Mouse (Mus musculus) stomach, embryonic 14.5 days (tissue): ENCODE data around the gene Tmem98. TPM values are rescaled to one million over a fixed set of nuclear protein-coding genes. Genes with fewer than 3 reads are reported as not detected.

Experiments used
- ATAC-seq: fragments of 200-750 bp; cut with Nextera tagmentation; 2 replicates; pipeline ENCODE4 v1.8.0; 2017; ENCODE audit warnings: low read depth, moderate TSS enrichment; ENCODE audit not compliant: insufficient number of reproducible peaks, insufficient read depth, low FRiP score
- H3K27ac ChIP-seq: fragments of 300-500 bp; sonication (generic); 2 replicates; pipeline ENCODE4 v1.5.1; 2014; ENCODE audit warnings: mild to moderate bottlenecking, low read length, moderate library complexity, mixed read lengths
- H3K27me3 ChIP-seq: fragments of 300-500 bp; sonication (generic); 2 replicates; pipeline ENCODE4 v1.6.1; 2014; ENCODE audit warnings: low read length, control low read depth, mixed read lengths; ENCODE audit not compliant: control insufficient read depth, insufficient read depth
- H3K36me3 ChIP-seq: fragments of 300-500 bp; sonication (generic); 2 replicates; pipeline ENCODE4 v1.6.1; 2014; ENCODE audit warnings: mild to moderate bottlenecking, control low read depth, low read length, moderate library complexity, mixed read lengths; ENCODE audit not compliant: control insufficient read depth, insufficient read depth
- H3K4me1 ChIP-seq: fragments of 300-500 bp; sonication (generic); 2 replicates; pipeline ENCODE4 v1.6.1; 2014; ENCODE audit warnings: low read length, control low read depth, mixed read lengths; ENCODE audit not compliant: control insufficient read depth, insufficient read depth
- H3K4me2 ChIP-seq: fragments of 300-500 bp; sonication (generic); replicated peaks from 2 replicates; pipeline ENCODE4 v1.6.1; 2014; ENCODE audit warnings: low read depth, low read length, control low read depth
- H3K4me3 ChIP-seq: fragments of 300-500 bp; sonication (generic); 2 replicates; pipeline ENCODE4 v1.5.1; 2014; ENCODE audit warnings: low read depth, low read length, control low read depth
- H3K9ac ChIP-seq: fragments of 300-500 bp; sonication (generic); replicated peaks from 2 replicates; pipeline ENCODE4 v1.6.1; 2014; ENCODE audit warnings: low read depth, mild to moderate bottlenecking, control low read depth, low read length, moderate library complexity, mixed read lengths
- H3K9me3 ChIP-seq: fragments of 300-500 bp; sonication (generic); 2 replicates; pipeline ENCODE4 v1.6.1; 2016; ENCODE audit warnings: low read depth, low read length, control low read depth; ENCODE audit not compliant: control insufficient read depth
- whole genome bisulfite sequencing: fragments of 180-500 bp; shearing (Covaris S2); extraction: QIAGEN DNeasy Blood & Tissue Kit; methylation state at CpG from one replicate; pipeline ENCODE4 v1.1.7; 2014; 5-methylcytosine and 5-hydroxymethylcytosine counted together
- polyA plus RNA-seq: library from polyadenylated mRNA; unstranded; fragments of >200 nt; fragmentation: Nextera tagmentation; extraction: Ambion mirVana; gene quantifications from 2 replicates; pipeline ENCODE4 v1.2.1, GENCODE M21; 2014

Gene Tmem98
- polyA plus RNA-seq, 1 experiment from 2014 or later = 128 TPM

GRCm38 (mm10) chr11:80821296-80821695, 11.3 kb downstream of the Tmem98 start:
- H3K27ac ChIP-seq = no peak overlapping the region; the same call in 1 of the 2 replicates
- no peak overlapping the region for H3K4me3 ChIP-seq
- no peak overlapping the region for H3K9ac ChIP-seq
- H3K4me2 ChIP-seq = no peak overlapping the region
- no peaks in the 10 kb centered on the region for H3K9me3 ChIP-seq
- WGBS = 57% methylated on average over 14 of the region's 14 CpGs
- no peaks in the 10 kb centered on the region for H3K27me3 ChIP-seq
- ATAC-seq = 0 out of 2 replicates have a peak, but pooled peaks have one; percentile 34
- peaks cover 4% of the 10 kb centered on the region; the same call in 1 of the 2 replicates for H3K4me1 ChIP-seq
- H3K36me3 ChIP-seq = peaks cover 22% of the 10 kb centered on the region; the same call in 1 of the 2 replicates

GRCm38 (mm10) chr11:80821794-80822193, 11.8 kb downstream of the Tmem98 start:
- WGBS = 83% methylated on average over 9 of the region's 9 CpGs

GRCm38 (mm10) chr11:80835395-80835794, 25.4 kb downstream of the Tmem98 start:
- Histone ChIP-seq H3K9me3 (no peaks in the 10 kb centered on the region), H3K27me3 (no peaks in the 10 kb centered on the region), H3K4me3 (no peak overlapping the region), H3K36me3 (no peaks in the 10 kb centered on the region), H3K9ac (no peak overlapping the region), H3K4me1 (no peaks in the 10 kb centered on the region), H3K4me2 (no peak overlapping the region), H3K27ac (no peak overlapping the region)
- no peak for ATAC-seq
- WGBS = 70% methylated on average over 2 of the region's 2 CpGs

More at GRCm38 (mm10) chr11:80821794-80822193, 11.8 kb downstream of the Tmem98 start:
- H3K27me3 ChIP-seq = no peaks in the 10 kb centered on the region
- no peak overlapping the region for H3K9ac ChIP-seq
- H3K4me3 ChIP-seq = no peak overlapping the region
- no peak overlapping the region for H3K4me2 ChIP-seq
- H3K9me3 ChIP-seq = no peaks in the 10 kb centered on the region
- peaks cover 17% of the 10 kb centered on the region; the same call in 1 of the 2 replicates for H3K36me3 ChIP-seq
- H3K4me1 ChIP-seq = peaks cover 4% of the 10 kb centered on the region; the same call in 1 of the 2 replicates
- no peak overlapping the region for H3K27ac ChIP-seq
- no peak for ATAC-seq

GRCm38 (mm10) chr11:80835841-80836240, 25.9 kb downstream of the Tmem98 start:
- H3K27me3 ChIP-seq = no peaks in the 10 kb centered on the region
- no peaks in the 10 kb centered on the region for H3K4me1 ChIP-seq
- no peak overlapping the region for H3K27ac ChIP-seq
- ATAC-seq = no peak
- no peak overlapping the region for H3K4me3 ChIP-seq
- no peaks in the 10 kb centered on the region for H3K36me3 ChIP-seq
- no peak overlapping the region for H3K9ac ChIP-seq
- 57% methylated on average over 4 of the region's 4 CpGs for WGBS
- H3K4me2 ChIP-seq = no peak overlapping the region
- no peaks in the 10 kb centered on the region for H3K9me3 ChIP-seq

- Histone ChIP-seq H3K9ac (no peak overlapping the region), H3K36me3 (no peaks in the 10 kb centered on the region), H3K4me1 (no peaks in the 10 kb centered on the region), H3K4me2 (no peak overlapping the region), H3K4me3 (no peak overlapping the region), H3K27me3 (no peaks in the 10 kb centered on the region), H3K9me3 (no peaks in the 10 kb centered on the region), H3K27ac (no peak overlapping the region)
- ATAC-seq = no peak
- 84% methylated on average over 1 of the region's 1 CpGs for WGBS
Measured at GRCm38 (mm10) chr11:80838724-80839123, 28.7 kb downstream of the Tmem98 start.

- Histone ChIP-seq H3K4me1 (no peaks in the 10 kb centered on the region), H3K4me3 (no peak overlapping the region), H3K4me2 (no peak overlapping the region), H3K9me3 (no peaks in the 10 kb centered on the region), H3K27me3 (no peaks in the 10 kb centered on the region), H3K36me3 (no peaks in the 10 kb centered on the region), H3K27ac (no peak overlapping the region), H3K9ac (no peak overlapping the region)
- no peak for ATAC-seq
- WGBS = 73% methylated on average over 2 of the region's 2 CpGs
Measured at GRCm38 (mm10) chr11:80843435-80843834, 33.5 kb downstream of the Tmem98 start.

GRCm38 (mm10) chr11:80845486-80845885, 35.5 kb downstream of the Tmem98 start:
- H3K4me1 ChIP-seq = no peaks in the 10 kb centered on the region
- H3K9ac ChIP-seq = no peak overlapping the region
- no peaks in the 10 kb centered on the region for H3K27me3 ChIP-seq
- H3K4me3 ChIP-seq = no peak overlapping the region
- no peak overlapping the region for H3K27ac ChIP-seq
- WGBS = 41% methylated on average over 7 of the region's 7 CpGs
- H3K36me3 ChIP-seq = no peaks in the 10 kb centered on the region
- ATAC-seq = no peak
- no peaks in the 10 kb centered on the region for H3K9me3 ChIP-seq
- H3K4me2 ChIP-seq = no peak overlapping the region

- no peaks in the 10 kb centered on the region for H3K36me3 ChIP-seq
- H3K9ac ChIP-seq = no peak overlapping the region
- H3K4me2 ChIP-seq = no peak overlapping the region
- H3K4me1 ChIP-seq = no peaks in the 10 kb centered on the region
- no peak overlapping the region for H3K27ac ChIP-seq
- ATAC-seq = no peak
- H3K4me3 ChIP-seq = no peak overlapping the region
- no peaks in the 10 kb centered on the region for H3K9me3 ChIP-seq
- WGBS = 36% methylated on average over 3 of the region's 3 CpGs
- H3K27me3 ChIP-seq = no peaks in the 10 kb centered on the region
Measured at GRCm38 (mm10) chr11:80846115-80846514, 36.1 kb downstream of the Tmem98 start.

- no peak overlapping the region for H3K4me3 ChIP-seq
- H3K27ac ChIP-seq = no peak overlapping the region
- H3K9ac ChIP-seq = no peak overlapping the region
- no peaks in the 10 kb centered on the region for H3K9me3 ChIP-seq
- no peak for ATAC-seq
- H3K4me2 ChIP-seq = no peak overlapping the region
- H3K27me3 ChIP-seq = no peaks in the 10 kb centered on the region
- H3K4me1 ChIP-seq = no peaks in the 10 kb centered on the region
- 48% methylated on average over 5 of the region's 5 CpGs for WGBS
- H3K36me3 ChIP-seq = no peaks in the 10 kb centered on the region
Measured at GRCm38 (mm10) chr11:80848131-80848530, 38.2 kb downstream of the Tmem98 start.
